Mouse (Mus musculus): ENCODE results near the gene Rsph9.

The Rsph9 gene

GRCm38 (mm10) chr17:46152847-46153782 lies 9.1 kb upstream of the Rsph9 start, which contains the start of gene Mad2l1bp:
Gene Mad2l1bp (minus strand): TSS chr17:46153553.
- DNase-seq (ENCODE audit: low read depth in 1 of 2, low spot score in 2 of 2), result peak; percentile 64 to 75

GRCm38 (mm10) chr17:46139872-46140271 lies 4.1 kb downstream of the Rsph9 start:
- peak in 1 of 2 experiments; percentile 12 for DNase-seq (ENCODE audit: low read depth in 1 of 2, low spot score in 2 of 2)

GRCm38 (mm10) chr17:46138563-46139236 lies 5.3 kb downstream of the Rsph9 start:
- DNase-seq (ENCODE audit: low read depth in 1 of 2, low spot score in 2 of 2), result no peak

GRCm38 (mm10) chr17:46132862-46133261 lies 11.2 kb downstream of the Rsph9 start:
- DNase-seq (ENCODE audit: low read depth in 1 of 2, low spot score in 2 of 2), result no peak

GRCm38 (mm10) chr17:46132058-46132718 lies 11.8 kb downstream of the Rsph9 start:
- DNase-seq (ENCODE audit: low read depth in 1 of 2, low spot score in 2 of 2), result peak in 1 of 2 experiments; percentile 45

- no peak for DNase-seq (ENCODE audit: low read depth in 1 of 2, low spot score in 2 of 2)
Observed at GRCm38 (mm10) chr17:46129741-46130498, 14.1 kb downstream of the Rsph9 start.

GRCm38 (mm10) chr17:46127814-46128493 lies 16.1 kb downstream of the Rsph9 start:
- DNase-seq (ENCODE audit: low read depth in 1 of 2, low spot score in 2 of 2), result no peak

GRCm38 (mm10) chr17:46126608-46127007 lies 17.4 kb downstream of the Rsph9 start:
- no peak for DNase-seq (ENCODE audit: low read depth in 1 of 2, low spot score in 2 of 2)

- no peak for DNase-seq (ENCODE audit: low read depth in 1 of 2, low spot score in 2 of 2)
Observed at GRCm38 (mm10) chr17:46123953-46124700, 19.9 kb downstream of the Rsph9 start.

- no peak for DNase-seq (ENCODE audit: low read depth in 1 of 2, low spot score in 2 of 2)
Observed at GRCm38 (mm10) chr17:46123285-46123684, 20.7 kb downstream of the Rsph9 start.

GRCm38 (mm10) chr17:46122791-46123190 lies 21.2 kb downstream of the Rsph9 start:
- no peak for DNase-seq (ENCODE audit: low read depth in 1 of 2, low spot score in 2 of 2)

GRCm38 (mm10) chr17:46119641-46120040 lies 24.4 kb downstream of the Rsph9 start:
- no peak for DNase-seq (ENCODE audit: low read depth in 1 of 2, low spot score in 2 of 2)

GRCm38 (mm10) chr17:46118423-46118850 lies 25.6 kb downstream of the Rsph9 start:
- no peak for DNase-seq (ENCODE audit: low read depth in 1 of 2, low spot score in 2 of 2)

- no peak for DNase-seq (ENCODE audit: low read depth in 1 of 2, low spot score in 2 of 2)
Observed at GRCm38 (mm10) chr17:46117623-46118422, 26.2 kb downstream of the Rsph9 start.

GRCm38 (mm10) chr17:46116881-46117280 lies 27.1 kb downstream of the Rsph9 start:
- no peak for DNase-seq (ENCODE audit: low read depth in 1 of 2, low spot score in 2 of 2)

GRCm38 (mm10) chr17:46116138-46116537 lies 27.9 kb downstream of the Rsph9 start:
- no peak for DNase-seq (ENCODE audit: low read depth in 1 of 2, low spot score in 2 of 2)

GRCm38 (mm10) chr17:46115489-46115888 lies 28.5 kb downstream of the Rsph9 start:
- DNase-seq (ENCODE audit: low read depth in 1 of 2, low spot score in 2 of 2), result no peak

GRCm38 (mm10) chr17:46110402-46111289 lies 33.4 kb downstream of the Rsph9 start, which contains the start of gene Mrps18a:
Gene Mrps18a (plus strand): TSS chr17:46110986.
- peak; percentile 52 to 71 for DNase-seq (ENCODE audit: low read depth in 1 of 2, low spot score in 2 of 2)

Data from monocyte, adult 2 months (primary cell).